Mouse (Mus musculus) embryonic facial prominence, embryonic 13.5 days (tissue): Measurements from ENCODE around the gene S100a4. TPM values are rescaled to one million over a fixed set of nuclear protein-coding genes. Genes with fewer than 3 reads are reported as not detected.

Experiments
- ATAC-seq: fragments of 200-750 bp; cut with Nextera tagmentation; 2 replicates; pipeline ENCODE4 v1.8.0; 2017; ENCODE audit warnings: low read depth; ENCODE audit not compliant: insufficient number of reproducible peaks, insufficient read depth, low FRiP score, low TSS enrichment
- H3K27ac ChIP-seq: fragments of 300-500 bp; sonication (generic); 2 replicates; pipeline ENCODE4 v1.5.1; 2015; ENCODE audit warnings: moderate library complexity, mild to moderate bottlenecking, inconsistent platforms
- H3K27me3 ChIP-seq: fragments of 300-500 bp; sonication (generic); 2 replicates; pipeline ENCODE4 v1.6.1; 2015; ENCODE audit warnings: mild to moderate bottlenecking, inconsistent platforms
- H3K36me3 ChIP-seq: fragments of 300-500 bp; sonication (generic); 2 replicates; pipeline ENCODE4 v1.6.1; 2015; ENCODE audit warnings: mild to moderate bottlenecking, inconsistent platforms
- H3K4me1 ChIP-seq: fragments of 300-500 bp; sonication (generic); 2 replicates; pipeline ENCODE4 v1.6.1; 2015; ENCODE audit warnings: inconsistent platforms
- H3K4me2 ChIP-seq: fragments of 300-500 bp; sonication (generic); 2 replicates; pipeline ENCODE4 v1.6.1; 2015; ENCODE audit warnings: moderate library complexity, mild to moderate bottlenecking, inconsistent platforms
- H3K4me3 ChIP-seq: fragments of 300-500 bp; sonication (generic); 2 replicates; pipeline ENCODE4 v1.5.1; 2015; ENCODE audit warnings: mild to moderate bottlenecking, inconsistent platforms
- H3K9ac ChIP-seq: fragments of 300-500 bp; sonication (generic); 2 replicates; pipeline ENCODE4 v1.6.1; 2015; ENCODE audit warnings: mild to moderate bottlenecking, inconsistent platforms
- H3K9me3 ChIP-seq: fragments of 300-500 bp; sonication (generic); 2 replicates; pipeline ENCODE4 v1.6.1; 2016; ENCODE audit warnings: inconsistent platforms
- WGBS: fragments of 180-500 bp; shearing (Covaris S2); methylation state at CpG from one replicate; pipeline ENCODE4 v1.1.7; 2015; ENCODE audit warnings: mixed read lengths; 5-methylcytosine and 5-hydroxymethylcytosine counted together
- polyA plus RNA-seq: library from polyadenylated mRNA; unstranded; fragments of >200 nt; fragmentation: Nextera tagmentation; extraction: Ambion mirVana; gene quantifications from 2 replicates; pipeline ENCODE4 v1.2.1, GENCODE M21; 2015

S100a4 gene
- polyA plus RNA-seq, 1 experiment from 2014 or later, result 19.2 TPM

GRCm38 (mm10) chr3:90586016-90586643 lies 17.4 kb upstream of the S100a4 start:
- no peak for ATAC-seq
- Histone ChIP-seq H3K4me3 (no peak overlapping the region), H3K4me2 (no peak overlapping the region), H3K4me1 (peaks cover 27% of the 10 kb centered on the region; the same call in 1 of the 2 replicates), H3K9ac (no peak overlapping the region), H3K36me3 (no peaks in the 10 kb centered on the region), H3K27me3 (no peaks in the 10 kb centered on the region), H3K9me3 (no peaks in the 10 kb centered on the region), H3K27ac (peak overlapping the region; percentile 69; the same call in 1 of the 2 replicates)
- 84% methylated on average over 15 of the region's 15 CpGs for WGBS

- peak; percentile 70; the same call in 1 of the 2 replicates for ATAC-seq
- 0 out of 2 replicates have a peak overlapping the region, but pooled peaks have one; percentile 36 for H3K9ac ChIP-seq
- H3K27ac ChIP-seq, result peak overlapping the region; percentile 69
- no peaks in the 10 kb centered on the region for H3K27me3 ChIP-seq
- no peak overlapping the region for H3K4me3 ChIP-seq
- 61% methylated on average over 10 of the region's 10 CpGs for WGBS
- H3K4me1 ChIP-seq, result peaks cover 27% of the 10 kb centered on the region; the same call in 1 of the 2 replicates
- no peaks in the 10 kb centered on the region for H3K36me3 ChIP-seq
- H3K9me3 ChIP-seq, result no peaks in the 10 kb centered on the region
- no peak overlapping the region for H3K4me2 ChIP-seq
Observed at GRCm38 (mm10) chr3:90586906-90587305, 16.7 kb upstream of the S100a4 start.

- Histone ChIP-seq H3K4me1 (peaks cover 27% of the 10 kb centered on the region; the same call in 1 of the 2 replicates), H3K9me3 (no peaks in the 10 kb centered on the region), H3K4me2 (no peak overlapping the region), H3K4me3 (no peak overlapping the region), H3K36me3 (no peaks in the 10 kb centered on the region), H3K9ac (no peak overlapping the region), H3K27ac (peak overlapping the region; percentile 69; the same call in 1 of the 2 replicates), H3K27me3 (no peaks in the 10 kb centered on the region)
- WGBS, result 82% methylated on average over 14 of the region's 14 CpGs
- ATAC-seq, result no peak
Observed at GRCm38 (mm10) chr3:90587361-90588101, 16.0 kb upstream of the S100a4 start.

GRCm38 (mm10) chr3:90589390-90589789 lies 14.2 kb upstream of the S100a4 start:
- Histone ChIP-seq H3K27me3 (no peaks in the 10 kb centered on the region), H3K27ac (peak overlapping the region; percentile 22; the same call in 1 of the 2 replicates), H3K4me1 (peaks cover 22% of the 10 kb centered on the region; the same call in 1 of the 2 replicates), H3K4me2 (no peak overlapping the region), H3K4me3 (no peak overlapping the region), H3K36me3 (no peaks in the 10 kb centered on the region), H3K9me3 (no peaks in the 10 kb centered on the region), H3K9ac (no peak overlapping the region)
- WGBS, result 80% methylated on average over 6 of the region's 6 CpGs
- no peak for ATAC-seq

- no peaks in the 10 kb centered on the region for H3K9me3 ChIP-seq
- no peaks in the 10 kb centered on the region for H3K27me3 ChIP-seq
- no peak within 1 kb of the TSS for H3K9ac ChIP-seq
- no peaks in the 10 kb centered on the region for H3K36me3 ChIP-seq
- ATAC-seq, result no peak
- peaks cover 22% of the 10 kb centered on the region; the same call in 1 of the 2 replicates for H3K4me1 ChIP-seq
- 80% methylated on average over 8 of the region's 8 CpGs for WGBS
- no peak within 1 kb of the TSS for H3K4me3 ChIP-seq
- peak within 1 kb of the TSS; percentile 22; the same call in 1 of the 2 replicates for H3K27ac ChIP-seq
- H3K4me2 ChIP-seq, result no peak within 1 kb of the TSS
Observed at GRCm38 (mm10) chr3:90589947-90590346, 13.6 kb upstream of the S100a4 start, which contains the start of gene S100a2. Gene S100a2, plus strand, starts transcription at chr3:90590247.

- Histone ChIP-seq H3K4me3 (no peak overlapping the region), H3K9me3 (no peaks in the 10 kb centered on the region), H3K36me3 (no peaks in the 10 kb centered on the region), H3K9ac (no peak overlapping the region), H3K4me1 (peaks cover 6% of the 10 kb centered on the region; the same call in 1 of the 2 replicates), H3K27ac (no peak overlapping the region), H3K4me2 (no peak overlapping the region), H3K27me3 (no peaks in the 10 kb centered on the region)
- no peak for ATAC-seq
- WGBS, result 50% methylated on average over 1 of the region's 1 CpGs
Observed at GRCm38 (mm10) chr3:90594466-90594865, 9.1 kb upstream of the S100a4 start.

- Histone ChIP-seq H3K27me3 (no peaks in the 10 kb centered on the region), H3K4me3 (no peak overlapping the region), H3K4me2 (no peak overlapping the region), H3K9me3 (no peaks in the 10 kb centered on the region), H3K27ac (no peak overlapping the region), H3K9ac (no peak overlapping the region), H3K4me1 (peaks cover 14% of the 10 kb centered on the region; the same call in 1 of the 2 replicates), H3K36me3 (no peaks in the 10 kb centered on the region)
- no peak for ATAC-seq
- 81% methylated on average over 5 of the region's 5 CpGs for WGBS
Observed at GRCm38 (mm10) chr3:90595556-90595955, 8.0 kb upstream of the S100a4 start.

- WGBS, result 84% methylated on average over 6 of the region's 6 CpGs
- no peak overlapping the region for H3K27ac ChIP-seq
Observed at GRCm38 (mm10) chr3:90596810-90597209, 6.8 kb upstream of the S100a4 start.

GRCm38 (mm10) chr3:90597736-90598135 lies 5.8 kb upstream of the S100a4 start:
- H3K4me1 ChIP-seq, result peaks cover 24% of the 10 kb centered on the region; the same call in 1 of the 2 replicates
- no peaks in the 10 kb centered on the region for H3K36me3 ChIP-seq
- no peak overlapping the region for H3K4me2 ChIP-seq
- no peaks in the 10 kb centered on the region for H3K27me3 ChIP-seq
- WGBS, result 22% methylated on average over 6 of the region's 6 CpGs
- no peaks in the 10 kb centered on the region for H3K9me3 ChIP-seq
- H3K4me3 ChIP-seq, result no peak overlapping the region
- no peak for ATAC-seq
- 0 out of 2 replicates have a peak overlapping the region, but pooled peaks have one; percentile 33 for H3K27ac ChIP-seq
- no peak overlapping the region for H3K9ac ChIP-seq

More at GRCm38 (mm10) chr3:90596810-90597209, 6.8 kb upstream of the S100a4 start:
- no peaks in the 10 kb centered on the region for H3K9me3 ChIP-seq
- no peak overlapping the region for H3K4me2 ChIP-seq
- H3K4me1 ChIP-seq, result peaks cover 18% of the 10 kb centered on the region; the same call in 1 of the 2 replicates
- H3K4me3 ChIP-seq, result no peak overlapping the region
- no peak for ATAC-seq
- no peak overlapping the region for H3K9ac ChIP-seq
- H3K36me3 ChIP-seq, result no peaks in the 10 kb centered on the region
- no peaks in the 10 kb centered on the region for H3K27me3 ChIP-seq

GRCm38 (mm10) chr3:90598212-90598611 lies 5.4 kb upstream of the S100a4 start:
- Histone ChIP-seq H3K27ac (no peak overlapping the region), H3K36me3 (no peaks in the 10 kb centered on the region), H3K4me1 (peaks cover 29% of the 10 kb centered on the region), H3K9me3 (no peaks in the 10 kb centered on the region), H3K4me2 (no peak overlapping the region), H3K4me3 (no peak overlapping the region), H3K9ac (no peak overlapping the region), H3K27me3 (no peaks in the 10 kb centered on the region)
- 80% methylated on average over 4 of the region's 4 CpGs for WGBS
- ATAC-seq, result no peak

- 85% methylated on average over 3 of the region's 3 CpGs for WGBS
- Histone ChIP-seq H3K4me2 (no peak overlapping the region), H3K9me3 (no peaks in the 10 kb centered on the region), H3K27me3 (no peaks in the 10 kb centered on the region), H3K36me3 (no peaks in the 10 kb centered on the region), H3K27ac (no peak overlapping the region), H3K9ac (no peak overlapping the region), H3K4me3 (no peak overlapping the region), H3K4me1 (peaks cover 40% of the 10 kb centered on the region)
- ATAC-seq, result no peak
Observed at GRCm38 (mm10) chr3:90599401-90599800, 4.2 kb upstream of the S100a4 start.
